Mouse (Mus musculus): ENCODE data around the gene Sept9.
A peak's percentile ranks its signal among the peaks of the same experiment; 100 is the strongest.
"Not testable (repeated sequence)": the region's sequence is repeated elsewhere in the genome, so short reads cannot be mapped to it uniquely, and the experiment has no call there.

Gene Sept9

DNA sequence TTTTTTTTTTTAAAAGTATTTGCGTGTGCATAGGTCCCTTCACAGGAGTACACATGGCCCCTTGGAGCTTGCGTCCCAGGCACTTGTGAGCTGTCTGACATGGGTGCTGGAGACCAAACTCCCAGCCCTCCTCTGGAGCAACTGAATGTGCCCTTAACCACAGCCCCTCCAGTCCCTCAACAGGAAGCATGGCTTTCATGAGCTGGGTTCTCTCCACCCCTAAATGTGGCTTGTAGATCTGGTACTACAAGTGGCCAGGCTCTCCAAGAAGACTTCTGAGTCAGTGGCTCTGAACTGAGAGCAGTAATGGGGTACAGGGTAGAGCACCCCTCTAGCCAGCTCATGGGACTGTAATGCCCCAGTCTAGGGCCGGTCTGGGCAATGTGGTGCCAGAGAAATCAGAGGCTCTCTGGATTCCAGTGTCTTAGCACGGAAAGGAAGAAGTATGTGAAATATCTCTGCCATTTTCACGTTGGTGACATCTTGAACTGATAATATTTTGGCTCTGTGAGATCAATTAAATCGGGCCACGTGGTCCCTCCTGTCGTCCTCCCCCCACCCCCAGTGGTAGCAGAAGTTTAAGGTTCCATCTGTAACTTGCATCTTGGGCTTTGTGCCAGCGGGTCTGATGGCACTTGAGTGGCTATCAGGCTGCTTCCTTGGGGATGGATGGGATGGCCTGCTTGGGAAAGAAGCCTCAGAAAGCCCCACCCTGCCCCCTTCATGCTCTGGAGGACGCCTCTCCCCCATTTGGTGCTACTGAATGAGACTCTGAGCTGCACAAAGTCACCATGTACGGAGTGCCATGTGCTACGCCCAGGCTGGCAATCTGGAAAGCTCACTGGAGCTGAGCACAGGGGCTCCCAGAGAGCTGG, 130.9 kb downstream of the Sept9 start:
- DNase-seq: peak in 1 of 2 experiments; percentile 28

DNA sequence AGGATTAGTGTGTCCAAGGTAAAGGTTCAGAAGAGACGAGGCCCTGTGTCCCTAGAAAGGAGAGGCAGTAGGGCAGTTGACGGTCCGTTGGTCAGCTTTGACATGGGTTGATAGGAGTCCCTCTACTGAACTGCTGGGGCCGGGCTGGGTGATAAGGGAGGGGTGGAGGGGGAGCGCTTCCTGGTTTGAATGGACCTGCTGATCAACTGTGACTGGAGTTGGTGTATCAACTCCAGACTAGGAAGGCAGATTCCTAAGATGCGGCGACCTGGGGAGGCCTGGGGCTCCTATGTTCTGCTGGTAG, 131.4 kb downstream of the Sept9 start:
- peak; percentile 22 to 26 for DNase-seq

DNA sequence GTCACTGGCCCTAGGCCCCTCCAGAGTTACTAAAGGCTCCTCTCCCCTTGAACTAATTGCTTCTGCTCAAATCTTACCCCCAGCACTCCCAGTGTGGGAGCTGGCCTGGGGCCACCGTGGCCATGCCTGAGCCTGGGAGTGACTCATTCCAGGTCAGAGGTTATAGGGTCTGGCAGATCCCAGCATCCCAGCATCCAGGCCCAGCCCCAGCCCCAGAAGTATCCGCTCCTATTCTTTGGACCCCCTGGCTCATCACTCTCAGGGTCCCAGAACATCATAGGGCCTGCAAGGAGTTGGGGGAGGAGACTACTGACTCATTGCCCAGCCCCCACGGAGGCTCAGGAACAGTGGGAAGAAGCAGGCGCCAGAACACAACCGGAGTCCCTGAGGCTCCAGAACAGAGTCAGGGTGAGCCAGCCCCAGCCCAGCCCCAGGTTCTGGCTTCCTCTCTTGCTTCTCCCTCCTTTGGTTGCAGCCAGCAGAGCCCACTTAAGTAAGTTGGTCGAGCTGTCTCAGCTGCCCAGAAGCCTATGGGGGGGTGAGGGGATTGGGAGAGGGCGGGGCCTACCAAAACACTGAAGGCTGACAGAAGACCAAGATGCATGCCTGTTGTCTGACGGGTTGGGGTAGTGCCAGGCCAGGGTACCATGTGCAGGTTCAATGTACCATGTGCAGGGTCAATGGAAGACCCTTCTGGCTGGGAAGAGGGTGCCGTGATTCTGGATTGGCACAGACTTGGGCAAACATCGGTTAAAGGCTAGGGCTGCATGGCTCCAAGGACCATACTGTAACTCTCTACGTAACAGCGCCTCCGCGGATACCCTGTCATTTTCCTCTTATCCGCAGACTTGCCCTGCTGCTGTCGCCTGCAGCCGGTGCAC, 132.1 kb downstream of the Sept9 start:
- peak; percentile 42 to 66 for DNase-seq

DNA sequence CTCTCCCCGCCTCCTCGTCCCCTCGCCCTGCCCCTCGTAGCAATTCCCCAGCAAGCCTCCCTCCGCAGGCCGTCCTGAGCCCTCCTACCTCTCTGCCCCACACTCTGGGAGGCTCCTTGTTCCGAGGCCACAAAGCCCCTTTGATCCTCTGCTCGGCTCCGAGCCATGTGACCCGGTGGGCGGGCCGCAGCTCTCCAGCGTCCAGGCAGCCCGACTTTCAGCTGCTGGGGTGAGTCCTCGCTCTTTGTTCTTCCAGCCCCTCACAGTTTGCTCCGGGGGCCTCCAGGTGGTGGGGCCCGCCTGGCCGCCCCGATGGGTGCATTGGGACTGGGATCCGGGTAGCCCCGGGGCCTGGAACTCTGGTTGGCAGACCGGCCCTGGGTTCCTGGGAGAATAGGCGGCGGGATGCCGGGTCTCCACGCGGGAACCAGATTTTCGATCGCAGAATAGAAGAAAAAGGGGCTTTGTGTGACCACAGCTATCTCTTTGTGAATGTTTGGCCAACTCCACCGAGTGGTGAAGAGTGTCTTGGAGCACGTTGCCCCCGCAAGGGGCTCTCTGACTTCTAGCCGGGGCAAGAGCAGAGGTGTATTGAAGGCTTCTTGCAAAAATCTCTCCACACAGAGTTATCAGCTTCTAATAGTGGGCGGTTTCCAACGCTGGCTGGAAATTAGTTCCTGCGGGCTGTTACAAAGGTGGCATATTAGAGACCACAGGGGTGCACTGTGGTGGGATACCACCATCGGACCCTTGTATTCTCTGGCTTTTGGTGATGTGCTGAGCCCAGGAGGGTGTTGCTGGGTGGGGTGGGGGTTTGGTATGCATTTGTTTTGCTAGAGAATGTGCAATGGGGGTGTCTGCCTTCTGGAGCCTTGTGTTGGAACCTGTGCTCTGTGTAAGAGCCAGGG, 133.0 kb downstream of the Sept9 start:
- peak; percentile 86 for DNase-seq

DNA sequence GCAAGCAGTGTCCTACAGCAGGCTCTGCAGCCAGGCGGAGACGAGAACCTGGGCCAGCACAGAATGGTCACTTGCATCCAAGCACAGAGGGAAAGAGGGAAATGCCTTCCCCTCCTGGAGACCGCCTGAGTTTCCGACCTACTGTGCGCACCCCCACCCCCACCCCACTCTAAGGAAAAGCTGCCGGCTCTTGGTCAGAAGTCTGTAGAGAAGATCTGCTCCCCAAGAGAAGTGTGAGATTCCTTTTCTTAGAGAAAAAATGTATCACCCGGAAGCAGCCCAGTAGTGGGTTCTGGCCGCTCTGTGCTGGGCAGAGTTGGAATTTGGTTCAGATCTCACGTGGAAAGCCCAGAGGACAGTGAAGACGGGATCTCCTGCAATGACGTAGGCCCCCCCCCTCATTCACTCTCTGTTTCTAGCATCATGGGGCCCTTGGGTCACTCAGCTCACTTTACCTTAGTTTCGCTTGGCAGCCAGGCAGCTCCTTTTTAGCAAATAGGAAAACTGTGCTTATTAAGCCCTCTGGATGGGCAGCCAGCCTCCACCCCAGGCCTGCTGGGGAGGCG, 133.8 kb downstream of the Sept9 start:
- DNase-seq: peak in 1 of 2 experiments; percentile 16

DNA sequence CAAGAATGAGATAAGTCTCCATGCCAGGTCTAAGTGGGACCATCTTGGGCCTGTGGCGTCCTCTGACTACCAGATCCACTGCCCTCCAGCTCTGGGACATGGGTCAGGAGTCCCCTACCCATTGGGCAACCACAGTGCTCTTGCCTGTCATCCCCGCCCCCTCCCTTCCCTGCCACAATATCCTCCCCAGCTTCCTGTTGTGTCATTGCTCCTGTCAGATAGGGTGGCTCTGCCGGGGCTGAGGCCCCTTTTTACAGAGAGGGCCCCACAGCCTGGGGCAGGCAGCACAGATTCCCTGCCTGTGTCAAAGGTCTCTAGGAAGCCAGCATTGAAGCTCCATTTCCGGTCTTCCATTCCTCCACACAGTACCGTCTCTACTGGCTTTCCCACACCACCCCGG, 134.6 kb downstream of the Sept9 start:
- DNase-seq: peak; percentile 73 to 78

DNA sequence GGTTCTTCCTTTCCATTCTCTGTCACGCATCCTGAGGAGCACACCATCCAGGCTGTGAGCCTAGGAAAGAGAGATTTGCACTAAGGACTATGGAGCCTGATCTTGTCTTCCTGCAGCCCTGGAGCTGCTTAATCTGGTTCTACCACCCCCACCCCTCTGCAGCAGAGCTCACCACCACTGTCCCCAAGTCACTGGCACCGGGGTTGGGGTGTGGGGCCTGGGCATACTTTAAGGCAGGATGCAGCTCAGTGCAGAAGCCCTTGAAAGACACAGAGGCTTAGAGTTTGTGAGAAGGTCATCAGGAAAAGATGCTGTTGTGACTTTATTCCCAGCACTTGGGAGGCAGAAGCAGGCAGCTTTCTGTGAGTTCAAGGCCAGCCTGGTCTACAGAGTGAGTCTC, 135.7 kb downstream of the Sept9 start:
- no peak for DNase-seq

DNA sequence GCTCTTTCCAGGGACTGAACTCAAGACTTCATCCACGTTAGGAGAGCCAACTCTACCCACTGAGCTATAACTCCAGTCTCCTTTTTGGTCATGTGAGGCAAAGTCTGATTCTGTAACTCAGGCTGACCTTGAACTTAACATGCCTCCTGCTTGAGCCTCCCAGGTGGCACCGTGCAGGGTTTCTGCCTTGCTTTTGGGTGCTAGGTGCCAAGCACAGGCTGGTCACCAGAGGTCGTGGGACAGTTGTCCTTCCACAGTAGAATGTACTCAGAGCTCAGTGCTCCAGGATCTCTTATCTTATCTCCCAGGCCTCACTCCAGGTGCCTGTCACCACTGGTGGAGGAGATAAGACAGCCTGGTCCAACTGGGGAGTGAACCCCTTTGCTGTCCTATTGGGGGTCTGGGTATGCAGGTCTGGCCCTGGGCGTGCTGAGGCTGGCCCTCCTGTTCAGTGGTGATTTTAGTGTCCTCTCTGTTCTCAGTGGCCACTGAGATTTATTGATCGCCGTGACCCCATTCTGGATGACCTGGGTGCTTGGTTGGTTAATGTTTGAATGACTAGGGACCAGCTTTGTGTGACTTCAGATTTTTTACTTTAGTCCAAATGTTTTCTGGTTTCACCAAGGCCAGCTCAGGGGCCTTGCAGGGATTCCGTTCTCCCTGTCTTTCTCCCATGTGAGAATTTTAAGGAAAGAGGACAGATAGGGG, 136.8 kb downstream of the Sept9 start:
- DNase-seq: no peak

DNA sequence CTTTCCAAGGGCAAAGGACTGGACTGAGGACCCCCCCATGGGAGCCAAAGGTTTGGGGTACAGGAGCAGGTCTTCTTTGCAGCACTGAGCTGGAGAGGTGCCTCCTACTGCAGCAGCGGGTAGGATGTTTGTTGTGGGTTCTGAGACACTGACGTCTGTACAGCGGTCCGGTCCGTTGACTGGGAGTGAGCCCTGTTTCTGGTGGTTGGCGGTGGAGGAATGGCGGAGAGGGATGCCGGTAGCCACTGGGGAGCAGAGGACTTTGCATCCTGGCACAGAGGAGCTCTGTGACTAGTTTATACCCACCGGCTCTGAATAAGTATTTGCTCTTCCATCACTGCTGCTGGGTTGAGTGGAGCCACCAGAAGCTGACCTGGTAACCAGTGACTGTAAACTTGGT, 138.3 kb downstream of the Sept9 start:
- DNase-seq: no peak

DNA sequence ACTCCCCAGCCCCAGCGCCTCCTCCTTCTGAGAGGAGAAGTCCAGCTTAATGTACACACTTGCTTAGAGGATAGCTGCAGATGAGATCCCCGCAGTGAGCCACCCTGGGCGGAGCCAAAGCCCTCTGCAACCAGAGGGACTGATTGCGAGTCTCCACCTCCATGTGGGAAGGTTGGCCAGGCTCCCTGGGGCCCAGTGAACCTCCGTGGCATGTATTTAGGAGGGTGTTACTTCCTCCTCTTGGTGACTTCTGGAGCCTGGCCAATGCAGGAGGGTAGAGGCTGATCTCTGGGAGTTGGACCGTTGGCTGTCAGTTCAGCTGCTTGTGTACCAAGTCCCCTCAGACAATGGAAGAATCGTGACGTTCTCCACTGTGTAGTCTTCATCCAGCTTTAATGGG, 139.0 kb downstream of the Sept9 start:
- peak; percentile 80 to 86 for DNase-seq

DNA sequence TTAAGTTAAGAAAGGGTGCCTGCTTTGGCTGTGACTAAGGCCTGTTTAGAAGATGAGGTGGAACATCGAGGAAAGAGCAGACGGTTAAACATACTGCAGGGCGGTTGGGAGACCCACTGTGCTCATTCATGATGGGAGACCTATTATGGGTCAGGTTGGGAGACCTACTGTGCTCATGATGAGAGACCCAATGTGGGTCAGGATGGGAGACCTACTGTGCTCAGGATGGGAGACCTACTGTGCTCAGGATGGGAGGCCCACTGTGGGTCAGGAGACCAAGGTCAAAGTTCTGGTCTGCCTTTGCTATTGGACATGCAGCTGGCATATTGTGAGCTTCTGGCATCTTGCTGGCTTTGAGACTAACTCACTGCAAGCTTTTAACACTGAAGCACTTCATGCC, 139.6 kb downstream of the Sept9 start:
- no peak for DNase-seq

DNA sequence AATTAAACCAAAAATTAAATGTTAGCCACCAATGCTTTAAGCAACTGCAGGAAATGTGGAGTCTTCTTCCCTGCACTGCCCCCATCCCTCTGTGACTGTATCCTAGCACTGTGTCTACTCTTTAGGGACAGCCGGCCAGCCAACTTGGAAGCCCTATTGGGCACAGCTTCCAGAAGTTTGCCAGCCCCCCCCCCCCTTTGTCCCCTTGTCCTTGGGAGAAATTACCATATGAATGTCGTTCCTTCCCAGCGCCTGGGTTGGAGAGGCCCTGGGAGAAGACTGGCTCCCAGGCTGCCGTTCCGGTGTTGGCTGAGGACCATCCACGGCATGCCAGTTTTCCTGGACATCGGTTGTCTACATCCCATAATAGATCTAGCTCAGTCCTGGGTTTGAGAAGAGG, 141.8 kb downstream of the Sept9 start:
- DNase-seq: no peak

DNA sequence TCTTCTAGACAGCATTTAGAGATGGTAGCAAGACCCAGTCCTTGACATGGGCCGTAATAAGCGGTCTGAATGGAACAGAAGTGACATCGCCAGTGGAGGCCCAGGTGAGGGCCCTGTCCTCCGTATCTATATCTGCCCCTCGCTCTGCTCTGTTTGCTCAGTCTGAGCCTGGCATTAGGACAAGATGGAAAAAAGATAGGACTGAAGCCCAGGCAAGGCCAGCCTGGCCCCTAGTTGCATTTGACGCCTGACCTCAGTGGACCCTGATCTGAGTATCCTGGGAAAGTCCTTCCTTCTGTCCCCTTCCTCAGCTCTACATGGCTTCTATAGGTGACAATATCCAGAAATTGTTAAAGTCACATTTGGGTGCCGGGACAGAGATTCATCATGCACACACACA, 142.6 kb downstream of the Sept9 start:
- no peak for DNase-seq

DNA sequence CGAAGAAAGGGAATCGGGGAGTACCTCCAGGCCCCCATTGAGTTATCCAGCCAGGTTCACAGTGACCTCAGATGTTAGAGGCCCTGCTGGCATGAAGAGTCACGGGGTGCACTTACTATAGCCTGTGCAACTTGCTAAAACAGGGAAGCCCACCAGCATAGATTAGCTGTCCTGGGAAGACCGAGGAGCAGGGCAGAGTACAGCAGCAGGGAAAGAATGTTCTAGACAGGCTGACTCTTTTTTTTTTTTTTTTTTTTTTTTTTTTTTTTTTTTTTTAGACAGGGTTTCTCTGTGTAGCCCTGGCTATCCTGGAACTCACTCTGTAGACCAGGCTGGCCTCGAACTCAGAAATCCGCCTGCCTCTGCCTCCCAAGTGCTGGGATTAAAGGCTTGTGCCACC, 143.0 kb downstream of the Sept9 start:
- not testable (repeated sequence) for DNase-seq

DNA sequence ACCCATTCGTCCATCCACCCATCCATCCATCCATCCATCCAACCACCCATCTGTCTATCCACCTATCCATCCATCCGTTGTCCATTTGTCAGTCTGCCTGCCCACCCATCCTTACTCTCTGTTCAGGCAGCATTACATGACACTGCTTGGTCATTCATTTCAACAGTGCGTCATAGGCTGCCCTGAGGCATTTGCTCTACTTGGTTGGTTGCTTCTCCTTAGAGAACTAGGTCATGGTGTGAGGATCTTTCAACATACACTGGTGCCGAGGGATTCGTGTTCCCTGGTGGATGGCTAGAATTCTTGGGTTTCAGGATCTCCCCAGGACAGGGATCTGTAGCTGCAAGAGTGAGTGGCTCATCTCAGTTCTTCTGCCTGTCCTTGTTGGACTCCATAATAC, 144.3 kb downstream of the Sept9 start:
- no peak for DNase-seq

DNA sequence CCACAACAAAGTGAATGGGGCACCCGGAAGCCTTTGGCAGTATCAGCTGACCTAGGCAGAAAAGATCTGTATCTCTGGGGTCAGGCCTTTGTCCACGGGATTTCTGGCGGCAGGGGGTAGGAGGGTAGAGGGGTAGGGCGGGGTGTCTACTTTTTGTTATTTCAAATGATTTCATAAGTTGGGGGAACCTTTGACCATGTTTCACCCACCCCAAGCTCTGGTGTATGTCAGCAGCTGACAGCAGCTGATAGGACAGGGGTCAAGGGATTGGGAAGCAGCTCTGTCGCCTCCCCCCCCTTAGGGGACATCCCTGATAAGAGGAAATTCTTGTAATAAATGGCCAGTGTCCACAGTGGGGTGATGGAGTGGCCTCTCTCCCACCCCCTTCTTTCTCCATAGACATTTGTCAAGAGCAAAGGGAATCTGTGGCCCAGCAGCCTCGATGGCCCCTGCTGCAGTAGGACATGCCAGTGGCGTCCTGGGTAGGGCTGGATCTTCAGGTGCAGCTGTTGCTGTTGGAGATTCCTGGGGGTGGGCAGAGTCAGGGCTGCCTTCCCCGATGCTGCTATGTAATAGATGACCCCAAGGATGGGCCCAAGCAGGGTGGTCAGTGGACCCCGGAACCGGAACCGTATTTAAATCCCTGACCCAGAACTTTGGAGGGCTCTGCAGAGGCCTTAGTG, 145.0 kb downstream of the Sept9 start:
- no peak for DNase-seq

DNA sequence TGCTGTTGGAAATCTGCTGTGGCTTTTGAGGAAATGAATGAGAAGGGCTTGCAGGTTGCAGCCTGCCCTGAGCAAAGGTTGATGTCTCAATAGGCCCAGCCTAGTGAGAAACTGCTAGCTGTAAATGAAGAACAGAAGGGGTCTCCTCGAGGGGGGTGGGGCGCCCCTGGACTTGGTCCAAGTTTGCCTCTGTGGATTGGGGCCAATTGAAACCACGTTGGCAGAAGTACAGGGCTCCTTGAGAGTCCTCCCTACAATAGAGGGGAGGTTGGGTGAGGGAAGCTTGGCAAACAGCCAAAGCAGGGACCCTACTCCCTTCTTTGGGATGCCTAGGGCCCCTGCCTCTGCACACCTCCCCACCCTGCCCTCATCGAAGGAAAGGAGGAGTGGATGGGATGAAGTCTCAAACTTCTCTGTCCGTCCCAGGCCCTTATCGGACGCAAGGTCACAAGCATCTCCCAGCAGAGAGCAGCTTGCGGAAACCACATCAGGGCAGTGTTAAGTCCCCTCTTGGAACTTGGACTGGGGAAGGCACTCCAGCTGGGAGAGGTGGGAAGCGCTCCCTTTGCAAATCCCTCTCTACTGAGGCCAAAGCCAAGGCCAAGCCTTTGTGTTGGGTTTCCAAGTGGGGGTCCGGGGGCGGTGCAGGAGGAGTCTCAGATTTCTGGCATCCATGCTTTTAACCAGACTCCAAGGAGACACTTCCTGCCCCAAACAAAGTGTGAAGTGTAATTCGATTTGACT, 145.7 kb downstream of the Sept9 start:
- DNase-seq: peak; percentile 79 to 81

DNA sequence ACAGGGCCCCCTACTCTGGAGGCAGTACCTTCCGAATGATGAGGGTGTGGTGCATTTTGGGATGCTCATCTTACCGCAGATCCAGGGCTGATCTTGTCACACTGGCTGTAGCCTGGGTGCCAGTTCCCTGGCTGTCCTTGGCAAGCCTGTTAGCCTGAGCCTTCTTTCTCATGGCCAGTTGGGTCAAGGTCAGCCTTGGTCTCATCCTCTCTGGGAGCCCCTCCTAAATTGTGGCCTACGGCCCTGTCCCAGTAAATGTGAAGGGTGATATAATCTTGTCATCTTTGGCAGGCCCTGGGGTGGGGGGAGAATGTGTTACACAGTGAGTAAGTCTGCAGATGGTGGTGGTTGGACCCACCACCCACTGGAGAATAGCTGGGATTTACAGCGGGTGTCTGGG, 147.8 kb downstream of the Sept9 start:
- no peak for DNase-seq

DNA sequence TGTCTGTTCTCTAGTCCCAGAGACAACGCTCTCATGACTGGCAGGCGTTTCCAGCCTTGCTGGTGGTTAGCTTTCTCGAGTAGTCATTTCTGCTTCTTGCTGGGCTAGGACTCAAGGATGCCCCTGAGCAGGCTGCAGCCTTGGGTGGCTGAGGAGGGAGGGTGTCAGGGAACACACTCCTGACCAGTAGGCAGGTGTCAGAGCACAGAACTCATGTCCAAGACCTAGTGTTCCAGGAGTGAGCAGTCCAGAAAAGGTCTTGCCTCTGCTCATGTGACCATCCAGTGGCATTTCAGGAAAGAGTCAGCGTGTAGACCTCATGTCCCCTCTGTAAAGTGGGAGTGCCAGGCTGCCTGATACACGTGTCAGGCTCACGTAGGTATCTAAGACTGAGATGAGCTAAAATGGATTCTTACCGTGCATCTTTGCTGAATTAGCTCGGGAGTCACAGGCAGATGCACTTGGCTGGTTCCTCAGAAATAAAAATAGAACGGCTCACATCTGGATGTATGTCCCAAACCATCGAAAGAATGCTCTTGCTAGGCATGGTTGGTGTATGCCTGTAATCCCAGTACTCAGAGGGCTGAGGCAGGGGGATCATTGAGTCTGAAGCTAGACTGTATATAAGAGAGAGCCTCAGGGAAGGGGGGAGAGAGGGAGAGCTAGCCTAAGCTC, 149.1 kb downstream of the Sept9 start:
- no peak for DNase-seq
